Mouse (Mus musculus): ENCODE results near the gene Tbc1d24. TPM values are rescaled to one million over a fixed set of nuclear protein-coding genes. Genes with fewer than 3 reads are reported as not detected.

Tbc1d24 gene
- polyA plus RNA-seq, 1 experiment, result 62.7 TPM

DNA sequence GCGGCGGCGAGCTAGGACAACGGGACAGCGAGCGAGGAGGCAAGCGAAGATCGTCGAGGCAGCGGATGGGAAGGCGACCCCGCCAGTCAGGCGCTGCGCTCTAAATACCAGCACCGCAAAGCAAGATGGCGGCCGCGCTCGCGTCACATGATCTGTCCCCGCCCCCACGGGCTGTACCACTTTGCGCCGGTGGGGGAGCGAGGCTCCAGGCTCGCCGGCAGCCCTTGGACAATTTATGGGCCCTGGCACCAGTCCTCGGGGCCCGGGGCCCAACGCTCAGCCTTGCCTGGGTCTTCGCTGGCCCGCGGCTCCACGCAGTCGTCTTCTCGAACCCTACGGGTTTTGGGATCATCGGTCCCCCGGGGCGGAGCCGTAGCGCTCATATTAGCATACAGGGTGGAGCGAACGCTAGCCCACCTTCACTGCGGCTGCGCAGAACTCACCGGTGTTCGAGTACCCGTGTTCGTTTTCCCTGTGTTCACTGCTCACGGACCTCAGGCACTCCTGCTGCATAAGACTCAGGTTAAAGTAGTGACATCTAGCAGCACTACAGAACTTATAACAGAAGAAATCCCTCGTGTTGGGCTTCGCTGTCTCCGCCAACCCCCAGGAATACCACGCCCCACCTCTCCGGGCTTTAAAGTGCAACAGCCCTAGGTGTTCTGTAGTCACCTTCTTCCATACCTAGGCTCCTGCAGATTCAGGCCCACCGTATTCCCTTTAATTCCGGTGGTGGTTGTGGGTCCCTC is 35.9 kb downstream of the Tbc1d24 start, which contains the start of gene Atp6v0c:
Atp6v0c (minus strand) TSS at position 386 of the 749 bp plus-strand sequence.
- TF ChIP-seq POLR2A (IDR thresholded peaks at IDR 0.05; ENCODE audit: extremely low read depth, insufficient read depth, low read length), result peak; percentile 97
- TF ChIP-seq CTCF (IDR thresholded peaks at IDR 0.05; ENCODE audit: extremely low read depth, insufficient read depth, low read length), result no peak
- peaks cover 7% of the 10 kb centered on the region; the same call in 1 of the 2 replicates for H3K4me1 ChIP-seq (ENCODE audit: control insufficient read depth, insufficient read depth, low read length)
- peak within 1 kb of the TSS; percentile 100 for H3K27ac ChIP-seq (ENCODE audit: insufficient read depth, low read length)
- H3K4me3 ChIP-seq (ENCODE audit: insufficient read depth, low read length), result peak within 1 kb of the TSS; percentile 93

DNA sequence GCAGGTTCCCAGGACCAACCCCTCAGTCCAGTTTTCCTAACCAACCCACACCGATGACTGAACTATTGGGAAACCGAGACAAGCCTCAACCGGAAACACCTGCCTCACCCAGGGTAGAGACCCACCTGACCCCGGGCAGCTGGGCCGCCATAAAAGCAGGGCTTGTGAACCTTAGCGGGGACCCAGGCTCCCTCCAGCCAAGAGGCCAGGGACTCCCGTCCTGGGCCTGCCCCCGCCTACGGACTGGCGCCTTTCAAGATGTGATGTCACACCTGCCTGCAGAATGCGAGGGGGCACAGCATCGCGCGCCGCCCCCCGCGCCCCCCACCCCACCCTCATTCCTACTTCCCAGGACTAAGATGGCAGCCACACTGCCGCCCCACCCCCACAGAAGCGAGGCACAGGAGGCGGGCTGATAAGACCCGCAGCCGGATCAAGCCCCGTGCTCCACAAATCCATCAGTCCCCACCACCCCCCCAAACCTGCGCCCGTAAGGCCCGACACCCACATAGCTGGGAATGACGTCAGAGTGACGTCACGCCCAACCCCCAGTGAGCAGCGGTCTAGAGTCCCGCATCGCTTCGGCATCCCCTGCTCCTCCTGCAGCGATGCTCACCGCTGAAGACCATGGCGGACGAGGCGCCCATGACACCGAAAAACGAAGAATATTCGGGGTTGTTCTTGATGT is 36.6 kb downstream of the Tbc1d24 start:
- peak overlapping the region; percentile 93 for H3K4me3 ChIP-seq (ENCODE audit: insufficient read depth, low read length)
- H3K4me1 ChIP-seq (ENCODE audit: control insufficient read depth, insufficient read depth, low read length), result peaks cover 7% of the 10 kb centered on the region; the same call in 1 of the 2 replicates
- peak overlapping the region; percentile 100 for H3K27ac ChIP-seq (ENCODE audit: insufficient read depth, low read length)
- no peak for TF ChIP-seq CTCF (IDR thresholded peaks at IDR 0.05; ENCODE audit: extremely low read depth, insufficient read depth, low read length)
- no peak for TF ChIP-seq POLR2A (IDR thresholded peaks at IDR 0.05; ENCODE audit: extremely low read depth, insufficient read depth, low read length)

DNA sequence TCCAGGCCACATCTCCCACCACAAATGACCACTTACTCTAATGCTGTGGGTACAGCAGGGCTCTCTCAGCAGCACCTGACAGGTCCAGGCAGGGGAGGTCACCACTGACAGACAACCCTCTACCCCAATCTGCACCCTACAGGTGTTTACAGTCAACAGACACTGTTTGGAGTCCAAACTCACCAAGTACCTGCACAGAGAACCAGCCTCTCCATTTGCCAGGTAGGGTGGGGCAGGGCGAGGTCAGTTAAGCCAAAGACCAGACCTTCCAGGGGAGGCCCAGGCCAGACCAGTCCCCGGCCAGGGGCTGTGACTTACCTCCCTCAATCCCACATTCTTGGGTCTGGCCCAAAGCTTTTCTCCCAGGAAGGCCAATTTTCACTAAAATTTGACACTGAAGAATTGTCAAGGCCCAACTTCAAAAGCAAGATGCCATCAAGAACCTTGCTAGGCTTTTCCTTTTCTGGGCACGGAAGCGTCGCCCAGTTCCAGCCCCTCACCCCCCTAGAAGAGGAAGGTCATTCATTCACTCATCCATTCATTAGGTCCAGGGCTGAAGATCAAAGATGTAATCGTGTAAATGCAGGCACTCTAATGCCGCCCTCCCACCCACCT is 37.4 kb downstream of the Tbc1d24 start:
- TF ChIP-seq POLR2A (IDR thresholded peaks at IDR 0.05; ENCODE audit: extremely low read depth, insufficient read depth, low read length) (no peak), CTCF (IDR thresholded peaks at IDR 0.05; ENCODE audit: extremely low read depth, insufficient read depth, low read length) (no peak)
- Histone ChIP-seq H3K4me1 (ENCODE audit: control insufficient read depth, insufficient read depth, low read length) (peaks cover 7% of the 10 kb centered on the region; the same call in 1 of the 2 replicates), H3K4me3 (ENCODE audit: insufficient read depth, low read length) (peak overlapping the region; percentile 93), H3K27ac (ENCODE audit: insufficient read depth, low read length) (no peak overlapping the region)

DNA sequence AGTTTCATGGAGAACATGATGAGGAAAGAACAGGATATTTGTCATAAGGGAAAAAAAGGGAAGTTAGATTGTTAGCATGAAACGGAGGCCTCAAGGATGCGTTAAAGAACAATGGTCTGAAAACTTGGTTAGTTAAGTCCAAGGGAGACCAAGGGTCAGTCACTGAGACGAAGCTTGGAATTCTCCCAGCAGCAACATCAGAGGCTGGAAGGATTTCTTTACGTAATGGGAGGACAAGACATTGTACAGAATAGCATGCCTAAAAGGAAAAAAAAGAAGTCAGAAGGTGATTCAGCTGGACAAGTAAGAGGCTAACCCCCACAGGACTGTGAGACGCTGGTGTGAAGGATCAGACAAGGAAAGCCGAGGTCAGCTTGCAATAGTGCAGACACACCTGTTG is 38.2 kb downstream of the Tbc1d24 start:
- peak overlapping the region; percentile 93; the same call in 1 of the 2 replicates for H3K4me3 ChIP-seq (ENCODE audit: insufficient read depth, low read length)
- no peak for TF ChIP-seq CTCF (IDR thresholded peaks at IDR 0.05; ENCODE audit: extremely low read depth, insufficient read depth, low read length)
- TF ChIP-seq POLR2A (IDR thresholded peaks at IDR 0.05; ENCODE audit: extremely low read depth, insufficient read depth, low read length), result no peak
- no peak overlapping the region for H3K27ac ChIP-seq (ENCODE audit: insufficient read depth, low read length)
- H3K4me1 ChIP-seq (ENCODE audit: control insufficient read depth, insufficient read depth, low read length), result peaks cover 7% of the 10 kb centered on the region; the same call in 1 of the 2 replicates

DNA sequence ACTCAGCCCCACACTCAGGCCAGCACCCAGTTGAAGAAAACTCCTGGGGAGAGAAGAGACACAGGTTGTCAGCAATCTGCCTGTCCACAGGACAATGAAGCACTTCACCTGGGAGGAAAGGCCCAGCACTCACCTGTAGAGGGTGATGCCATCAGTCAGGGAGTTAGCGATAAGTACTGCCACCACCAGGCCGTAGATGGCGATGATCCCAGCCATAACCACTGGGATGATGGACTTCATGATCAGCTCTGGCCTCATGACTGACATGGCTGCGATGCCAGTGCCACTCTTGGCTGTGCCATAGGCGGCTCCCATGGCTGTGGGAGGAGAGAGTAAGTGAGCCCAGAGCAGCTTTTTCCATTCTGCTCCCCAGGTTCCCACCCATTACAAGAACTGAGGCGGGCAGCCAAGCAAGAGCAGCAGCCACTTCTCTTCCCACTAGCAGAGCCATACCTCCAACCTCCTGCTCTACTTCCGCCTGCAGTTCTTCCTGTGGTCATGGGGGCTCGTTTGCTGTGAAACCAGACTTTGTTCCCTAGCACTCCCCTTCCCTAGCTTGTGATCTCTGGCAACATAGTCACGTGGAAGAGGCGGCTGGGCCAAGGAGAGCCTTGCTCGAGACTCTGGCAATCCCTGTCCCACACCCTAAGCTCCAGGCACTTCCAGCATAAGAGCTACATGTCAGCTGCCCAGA is 40.6 kb downstream of the Tbc1d24 start:
- Histone ChIP-seq H3K4me3 (ENCODE audit: insufficient read depth, low read length) (no peak overlapping the region), H3K27ac (ENCODE audit: insufficient read depth, low read length) (0 out of 2 replicates have a peak overlapping the region, but pooled peaks have one; percentile 30), H3K4me1 (ENCODE audit: control insufficient read depth, insufficient read depth, low read length) (peaks cover 7% of the 10 kb centered on the region; the same call in 1 of the 2 replicates)
- TF ChIP-seq POLR2A (IDR thresholded peaks at IDR 0.05; ENCODE audit: extremely low read depth, insufficient read depth, low read length) (no peak), CTCF (IDR thresholded peaks at IDR 0.05; ENCODE audit: extremely low read depth, insufficient read depth, low read length) (no peak)

DNA sequence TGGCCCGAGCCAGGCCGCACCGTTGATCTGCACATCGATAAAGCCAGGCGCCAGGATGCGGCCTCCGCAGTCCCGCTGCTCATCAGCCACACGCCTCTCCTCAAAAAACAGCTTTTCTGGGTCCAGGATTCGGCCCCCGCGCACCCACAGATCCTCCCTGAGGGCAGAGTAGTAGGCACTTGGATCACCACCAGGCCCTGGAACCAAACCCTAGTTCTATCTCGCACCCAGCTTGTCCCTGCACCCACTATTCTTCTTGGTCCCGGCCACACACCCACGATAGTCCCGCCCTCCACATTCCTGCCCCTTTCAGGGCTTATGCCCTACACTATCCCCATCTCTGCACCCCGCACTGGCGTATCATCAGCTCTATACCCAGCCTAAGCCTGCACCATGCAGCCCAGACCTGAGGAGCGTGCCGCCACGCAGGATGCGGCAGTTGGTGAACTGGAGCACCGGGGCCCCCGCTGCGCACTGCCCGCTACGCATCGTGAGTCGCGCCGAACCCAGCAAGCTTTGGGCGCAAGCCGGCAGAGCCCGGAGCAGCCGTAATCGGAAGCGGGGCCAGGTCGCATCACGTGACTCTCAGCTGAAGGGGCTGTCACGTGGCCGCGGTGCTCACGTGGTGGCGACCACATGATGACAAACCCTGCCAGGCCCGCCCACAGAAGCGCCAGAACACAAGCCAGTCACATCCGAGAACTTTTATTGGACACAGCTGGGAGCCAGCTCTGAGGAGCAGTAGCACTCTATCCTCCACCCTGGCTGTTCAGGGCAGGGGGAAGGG is 42.0 kb downstream of the Tbc1d24 start, which contains the start of gene Amdhd2:
Amdhd2 (minus strand) TSS at position 591 of the 787 bp plus-strand sequence.
- Histone ChIP-seq H3K4me3 (ENCODE audit: insufficient read depth, low read length) (peak within 1 kb of the TSS; percentile 74), H3K4me1 (ENCODE audit: control insufficient read depth, insufficient read depth, low read length) (peaks cover 7% of the 10 kb centered on the region; the same call in 1 of the 2 replicates), H3K27ac (ENCODE audit: insufficient read depth, low read length) (peak within 1 kb of the TSS; percentile 75)
- TF ChIP-seq POLR2A (IDR thresholded peaks at IDR 0.05; ENCODE audit: extremely low read depth, insufficient read depth, low read length), result peak; percentile 70; the same call in 1 of the 2 replicates
- no peak for TF ChIP-seq CTCF (IDR thresholded peaks at IDR 0.05; ENCODE audit: extremely low read depth, insufficient read depth, low read length)

DNA sequence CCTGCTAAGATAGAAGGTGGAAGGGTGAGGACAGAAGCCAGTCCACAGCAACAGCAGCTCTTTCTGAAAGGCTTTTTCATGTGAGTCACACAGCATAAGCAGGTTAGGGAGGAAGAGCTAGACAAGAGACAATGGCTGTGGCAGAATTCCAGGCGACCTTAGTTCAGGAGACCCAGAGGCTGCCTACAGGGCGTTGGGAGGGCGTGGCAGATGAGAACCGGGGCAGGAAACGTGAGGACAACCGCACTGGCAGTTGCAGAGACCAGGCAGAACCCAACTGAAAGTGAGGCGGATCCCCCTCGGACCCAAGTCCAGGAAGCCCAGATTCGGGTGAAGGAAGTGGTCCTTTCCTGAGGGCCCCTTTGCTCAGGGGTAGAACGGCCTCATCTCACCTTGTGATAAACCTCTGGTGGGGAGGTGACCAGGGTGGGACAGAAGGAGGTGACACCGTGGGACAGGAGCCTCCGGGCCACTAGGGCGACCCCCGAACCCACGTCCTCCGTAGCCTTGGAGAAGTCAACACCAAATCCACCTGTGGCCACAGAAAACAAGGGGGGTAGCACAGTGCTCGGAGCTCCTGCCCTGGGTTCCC is 42.7 kb downstream of the Tbc1d24 start:
- H3K27ac ChIP-seq (ENCODE audit: insufficient read depth, low read length), result peak overlapping the region; percentile 75
- H3K4me3 ChIP-seq (ENCODE audit: insufficient read depth, low read length), result peak overlapping the region; percentile 74
- no peak for TF ChIP-seq CTCF (IDR thresholded peaks at IDR 0.05; ENCODE audit: extremely low read depth, insufficient read depth, low read length)
- TF ChIP-seq POLR2A (IDR thresholded peaks at IDR 0.05; ENCODE audit: extremely low read depth, insufficient read depth, low read length), result no peak
- peaks cover 7% of the 10 kb centered on the region; the same call in 1 of the 2 replicates for H3K4me1 ChIP-seq (ENCODE audit: control insufficient read depth, insufficient read depth, low read length)

DNA sequence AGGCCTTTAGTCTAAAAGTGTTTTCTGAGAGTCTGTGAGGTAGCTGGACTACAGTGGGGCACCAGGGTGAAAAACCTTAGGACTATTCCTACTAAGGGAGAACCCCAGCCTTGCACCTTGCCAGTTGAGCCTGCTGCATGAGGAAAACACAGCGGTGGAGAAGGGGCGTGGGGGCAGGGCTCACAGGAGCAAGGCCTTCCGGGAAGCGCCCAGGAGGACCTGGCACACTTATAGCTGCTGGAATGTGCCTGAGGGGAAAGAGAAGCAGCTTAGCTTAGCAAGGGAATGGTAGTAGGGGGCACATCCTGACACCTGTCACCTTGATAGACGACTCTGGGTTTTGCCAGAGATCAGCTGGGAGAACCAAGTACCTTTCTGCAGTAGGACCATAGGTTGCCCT is 43.9 kb downstream of the Tbc1d24 start:
- TF ChIP-seq CTCF (IDR thresholded peaks at IDR 0.05; ENCODE audit: extremely low read depth, insufficient read depth, low read length) (no peak), POLR2A (IDR thresholded peaks at IDR 0.05; ENCODE audit: extremely low read depth, insufficient read depth, low read length) (no peak)
- Histone ChIP-seq H3K27ac (ENCODE audit: insufficient read depth, low read length) (no peak overlapping the region), H3K4me3 (ENCODE audit: insufficient read depth, low read length) (no peak overlapping the region), H3K4me1 (ENCODE audit: control insufficient read depth, insufficient read depth, low read length) (peaks cover 5% of the 10 kb centered on the region; the same call in 1 of the 2 replicates)

All from cortical plate, adult 2 months (tissue).